Mouse (Mus musculus) brain, adult 2 months (tissue): ENCODE measurements around the gene Dpagt1.
A peak's percentile ranks its signal among the peaks of the same experiment; 100 is the strongest.
"Not testable (repeated sequence)": the region's sequence is repeated elsewhere in the genome, so short reads cannot be mapped to it uniquely, and the experiment has no call there.

ENCODE experiments used
- DNase-seq: peaks from one replicate; pipeline ENCODE4 v3.0.0; 2011; ENCODE audit warnings: low read depth, low spot score

Dpagt1 gene

GRCm38 (mm10) chr9:44325768-44326370 lies at the start of gene Dpagt1:
TSS of gene Dpagt1 (plus strand) at chr9:44326019.
- DNase-seq = no peak

- DNase-seq = no peak
These were observed 42.6 kb upstream of the Dpagt1 start for GRCm38 (mm10) chr9:44283183-44283582.

- DNase-seq = no peak
These were observed 39.5 kb upstream of the Dpagt1 start for GRCm38 (mm10) chr9:44286256-44286850.

- DNase-seq = no peak
These were observed 38.8 kb upstream of the Dpagt1 start for GRCm38 (mm10) chr9:44287003-44287400.

GRCm38 (mm10) chr9:44287401-44288075 lies 38.3 kb upstream of the Dpagt1 start:
- DNase-seq = peak; percentile 62

- DNase-seq = peak; percentile 77
These were observed 37.5 kb upstream of the Dpagt1 start, which contains the start of gene Abcg4 for GRCm38 (mm10) chr9:44288076-44288958. TSS of gene Abcg4 (minus strand) at chr9:44288615.

- DNase-seq = peak; percentile 49
These were observed 36.9 kb upstream of the Dpagt1 start for GRCm38 (mm10) chr9:44288959-44289291.

GRCm38 (mm10) chr9:44292490-44292889 lies 33.3 kb upstream of the Dpagt1 start:
- peak; percentile 80 for DNase-seq

- not testable (repeated sequence) for DNase-seq
These were observed 25.8 kb upstream of the Dpagt1 start for GRCm38 (mm10) chr9:44300001-44300400.

- peak; percentile 100 for DNase-seq
These were observed 20.2 kb upstream of the Dpagt1 start, which contains the start of gene Hinfp for GRCm38 (mm10) chr9:44305466-44306079. TSS of gene Hinfp (minus strand) at chr9:44305671.

GRCm38 (mm10) chr9:44306532-44306931 lies 19.3 kb upstream of the Dpagt1 start:
- DNase-seq = no peak

GRCm38 (mm10) chr9:44307248-44307647 lies 18.6 kb upstream of the Dpagt1 start:
- DNase-seq = no peak

- no peak for DNase-seq
These were observed 16.1 kb upstream of the Dpagt1 start for GRCm38 (mm10) chr9:44309756-44310155.

- no peak for DNase-seq
These were observed 15.1 kb upstream of the Dpagt1 start for GRCm38 (mm10) chr9:44310750-44311135.

- DNase-seq = no peak
These were observed 14.4 kb upstream of the Dpagt1 start for GRCm38 (mm10) chr9:44311136-44312134.

- peak; percentile 91 for DNase-seq
These were observed 12.2 kb upstream of the Dpagt1 start for GRCm38 (mm10) chr9:44313476-44314256.

GRCm38 (mm10) chr9:44314257-44314547 lies 11.6 kb upstream of the Dpagt1 start:
- DNase-seq = no peak

GRCm38 (mm10) chr9:44314910-44315309 lies 10.9 kb upstream of the Dpagt1 start:
- no peak for DNase-seq

GRCm38 (mm10) chr9:44317452-44317851 lies 8.4 kb upstream of the Dpagt1 start:
- DNase-seq = no peak
